10 mouse cellular contexts compared by ENCODE assay signal in genomic region chr2:166541112-166541928, GRCm38 (mm10).
DNase-seq lines count a peak whose midpoint lies in the region; ATAC-seq lines count a peak whose summit lies in the region.
"Had no signal": no experiment of that assay in that cellular context is flagged by ENCODE, and none has a peak within 500 bp of the region (broad histone marks: within the 10 kb centered on the region; RNA-seq: fewer than 3 reads in every experiment).

No protein-coding gene starts in this region.

- 15% methylated on average over 11 of the region's 11 CpGs for WGBS in kidney, embryonic 15.5 days
- WGBS in forebrain, embryonic 12.5 days, result 16% methylated on average over 11 of the region's 11 CpGs
- 7% methylated on average over 11 of the region's 11 CpGs for WGBS in limb, embryonic 10.5 days

- 0 out of 2 replicates have a peak, but pooled peaks cover 6% of the 10 kb centered on the region for H3K9me3 ChIP-seq in kidney, embryonic 15.5 days (replicated peaks)
- no peaks in the 10 kb centered on the region for H3K9me3 ChIP-seq in forebrain, embryonic 12.5 days
- no peaks in the 10 kb centered on the region; the same call in 1 of the 2 replicates for H3K9me3 ChIP-seq in limb, embryonic 10.5 days (replicated peaks)

- 0 out of 2 replicates have a peak overlapping the region, but pooled peaks have one; percentile 27 for H3K27ac ChIP-seq in kidney, embryonic 15.5 days
- H3K27ac ChIP-seq in forebrain, embryonic 12.5 days, result peak overlapping the region; percentile 46; the same call in 1 of the 2 replicates
- peak overlapping the region; percentile 74 for H3K27ac ChIP-seq in limb, embryonic 10.5 days

- peak overlapping the region; percentile 31; the same call in 1 of the 2 replicates for H3K4me2 ChIP-seq in kidney, embryonic 15.5 days
- H3K4me2 ChIP-seq in forebrain, embryonic 12.5 days, result peak overlapping the region; percentile 10; the same call in 1 of the 2 replicates

- peak overlapping the region; percentile 26; the same call in 1 of the 2 replicates for H3K9ac ChIP-seq in kidney, embryonic 15.5 days
- H3K9ac ChIP-seq in forebrain, embryonic 12.5 days, result 0 out of 2 replicates have a peak overlapping the region, but pooled peaks have one; percentile 7

- ATAC-seq in kidney, embryonic 15.5 days (replicated peaks; ENCODE audit: low FRiP score), result no peak
- ATAC-seq in forebrain, embryonic 12.5 days (ENCODE audit: low FRiP score), result no peak
- no peak for ATAC-seq in megakaryocyte progenitor cell, adult 5-6 weeks (replicated peaks; ENCODE audit: poor library complexity)

- H3K4me3 ChIP-seq in kidney, embryonic 15.5 days (replicated peaks), result no peak overlapping the region
- no peak overlapping the region for H3K4me3 ChIP-seq in forebrain, embryonic 12.5 days (replicated peaks)
- H3K4me3 ChIP-seq in limb, embryonic 10.5 days, result peak overlapping the region; percentile 23

- 0 out of 2 replicates have a peak, but pooled peaks cover 5% of the 10 kb centered on the region for H3K27me3 ChIP-seq in kidney, embryonic 15.5 days
- H3K27me3 ChIP-seq in forebrain, embryonic 12.5 days, result peaks cover 9% of the 10 kb centered on the region
- H3K27me3 ChIP-seq in limb, embryonic 10.5 days (ENCODE audit: low read depth, poor library complexity, severe bottlenecking), result no peaks in the 10 kb centered on the region

- H3K4me1 ChIP-seq in kidney, embryonic 15.5 days, result peaks cover 35% of the 10 kb centered on the region
- H3K4me1 ChIP-seq in forebrain, embryonic 12.5 days, result peaks cover 24% of the 10 kb centered on the region
- peaks cover 64% of the 10 kb centered on the region for H3K4me1 ChIP-seq in limb, embryonic 10.5 days

- DNase-seq in kidney, adult 11 months, result no peak
- no peak for DNase-seq in limb, embryonic 10.5 days (ENCODE audit: low spot score)
- peak; percentile 61 for DNase-seq in retina, embryonic 14.5 days (ENCODE audit: low spot score)
- no peak for DNase-seq in kidney, postnatal 14 days
- DNase-seq: gastrocnemius, postnatal 14 days; kidney, adult 8-10 months; lung, postnatal 10 days had no signal

- H3K36me3 ChIP-seq in kidney, embryonic 15.5 days, result no peaks in the 10 kb centered on the region
- H3K36me3 ChIP-seq in forebrain, embryonic 12.5 days (replicated peaks), result no peaks in the 10 kb centered on the region
- H3K36me3 ChIP-seq in limb, embryonic 10.5 days, result no peaks in the 10 kb centered on the region
